Mouse (Mus musculus) heart, postnatal 14 days (tissue): Measurements from ENCODE around the gene Pygb. TPM values are rescaled to one million over a fixed set of nuclear protein-coding genes. Genes with fewer than 3 reads are reported as not detected.

ENCODE experiments used
- DNase-seq, 2 experiments: peaks; one replicate each; pipeline ENCODE4 v3.0.0; 2021 to 2022
- intact Hi-C: fragments of 180-260 bp; cut with DNase I; formaldehyde crosslinking; loops from one replicate; pipeline ENCODE4 v1.15.1; 2025
- total RNA-seq, 2 experiments: library from RNA; stranded (reverse); gene quantifications; 2 replicates each; pipeline ENCODE4 v1.2.3; 2021

Gene Pygb
- total RNA-seq, 2 experiments from 2014 or later = 413 to 424 TPM

- no peak for DNase-seq
- intact Hi-C loops = no loop called here
Observed at GRCm38 (mm10) chr2:150835975-150836374, 49.4 kb downstream of the Pygb start.

- no peak for DNase-seq
- intact Hi-C loops = no loop called here
Observed at GRCm38 (mm10) chr2:150836906-150837305, 50.4 kb downstream of the Pygb start.

- intact Hi-C loops = no loop called here
- no peak for DNase-seq
Observed at GRCm38 (mm10) chr2:150837781-150838180, 51.2 kb downstream of the Pygb start.

GRCm38 (mm10) chr2:150839686-150840471 is 53.3 kb downstream of the Pygb start:
- no peak for DNase-seq
- intact Hi-C loops = no loop called here

GRCm38 (mm10) chr2:150841109-150841508 is 54.6 kb downstream of the Pygb start:
- intact Hi-C loops = no loop called here

GRCm38 (mm10) chr2:150842049-150842461 is 55.5 kb downstream of the Pygb start:
- DNase-seq = peak in 1 of 2 experiments; percentile 4
- intact Hi-C loops = no loop called here

More at GRCm38 (mm10) chr2:150841109-150841508, 54.6 kb downstream of the Pygb start:
- no peak for DNase-seq

GRCm38 (mm10) chr2:150844798-150845197 is 58.3 kb downstream of the Pygb start:
- intact Hi-C loops = no loop called here
- peak in 1 of 2 experiments; percentile 0 for DNase-seq

GRCm38 (mm10) chr2:150847436-150847995 is 61.0 kb downstream of the Pygb start:
- intact Hi-C loops = no loop called here

GRCm38 (mm10) chr2:150851251-150851650 is 64.7 kb downstream of the Pygb start:
- intact Hi-C loops = loop anchor here (5.0 kb wide), 2 partner anchors 51 to 151 kb away; partner anchors contain the start of gene Abhd12

More at GRCm38 (mm10) chr2:150847436-150847995, 61.0 kb downstream of the Pygb start:
- DNase-seq = no peak

GRCm38 (mm10) chr2:150855186-150855585 is 68.7 kb downstream of the Pygb start:
- no peak for DNase-seq
- intact Hi-C loops = no loop called here

More at GRCm38 (mm10) chr2:150851251-150851650, 64.7 kb downstream of the Pygb start:
- DNase-seq = no peak

- DNase-seq = no peak
- intact Hi-C loops = no loop called here
Observed at GRCm38 (mm10) chr2:150858724-150859487, 72.4 kb downstream of the Pygb start.

GRCm38 (mm10) chr2:150859709-150860470 is 73.4 kb downstream of the Pygb start:
- intact Hi-C loops = no loop called here
- no peak for DNase-seq

- intact Hi-C loops = no loop called here
- DNase-seq = no peak
Observed at GRCm38 (mm10) chr2:150861128-150861527, 74.6 kb downstream of the Pygb start.

- intact Hi-C loops = no loop called here
Observed at GRCm38 (mm10) chr2:150867021-150867420, 80.5 kb downstream of the Pygb start.

GRCm38 (mm10) chr2:150869446-150869845 is 82.9 kb downstream of the Pygb start:
- intact Hi-C loops = no loop called here

More at GRCm38 (mm10) chr2:150867021-150867420, 80.5 kb downstream of the Pygb start:
- no peak for DNase-seq

GRCm38 (mm10) chr2:150874508-150874907 is 88.0 kb downstream of the Pygb start:
- no peak for DNase-seq
- intact Hi-C loops = no loop called here

More at GRCm38 (mm10) chr2:150869446-150869845, 82.9 kb downstream of the Pygb start:
- DNase-seq = no peak

- intact Hi-C loops = no loop called here
- DNase-seq = no peak
Observed at GRCm38 (mm10) chr2:150875226-150875625, 88.7 kb downstream of the Pygb start.

- DNase-seq = no peak
- intact Hi-C loops = no loop called here
Observed at GRCm38 (mm10) chr2:150877561-150877960, 91.0 kb downstream of the Pygb start.
